Mouse (Mus musculus): ENCODE data around the gene Zfp131. TPM values are rescaled to one million over a fixed set of nuclear protein-coding genes. Genes with fewer than 3 reads are reported as not detected.

The Zfp131 gene
- polyA plus RNA-seq, 1 experiment from 2014 or later, result 30.0 TPM

- ATAC-seq, result no peak
- WGBS, result 84% methylated on average over 4 of the region's 4 CpGs
- Histone ChIP-seq H3K9ac (no peak overlapping the region), H3K4me2 (replicated peaks) (no peak overlapping the region), H3K4me3 (replicated peaks) (no peak overlapping the region), H3K36me3 (no peaks in the 10 kb centered on the region), H3K4me1 (replicated peaks) (no peaks in the 10 kb centered on the region), H3K9me3 (no peaks in the 10 kb centered on the region), H3K27ac (no peak overlapping the region), H3K27me3 (replicated peaks) (no peaks in the 10 kb centered on the region)
Measured at GRCm38 (mm10) chr13:119746930-119747329, 43.8 kb downstream of the Zfp131 start.

- no peaks in the 10 kb centered on the region for H3K9me3 ChIP-seq
- no peak overlapping the region for H3K27ac ChIP-seq
- no peaks in the 10 kb centered on the region for H3K36me3 ChIP-seq
- no peak overlapping the region for H3K4me3 ChIP-seq (replicated peaks)
- no peaks in the 10 kb centered on the region for H3K4me1 ChIP-seq (replicated peaks)
- H3K9ac ChIP-seq, result no peak overlapping the region
- no peak overlapping the region for H3K4me2 ChIP-seq (replicated peaks)
- H3K27me3 ChIP-seq (replicated peaks), result no peaks in the 10 kb centered on the region
- WGBS, result 75% methylated on average over 3 of the region's 3 CpGs
- no peak for ATAC-seq
Measured at GRCm38 (mm10) chr13:119743470-119743869, 47.2 kb downstream of the Zfp131 start.

GRCm38 (mm10) chr13:119742711-119743415 is 47.8 kb downstream of the Zfp131 start:
- Histone ChIP-seq H3K27ac (no peak overlapping the region), H3K4me2 (replicated peaks) (no peak overlapping the region), H3K9ac (no peak overlapping the region), H3K4me1 (replicated peaks) (no peaks in the 10 kb centered on the region), H3K36me3 (no peaks in the 10 kb centered on the region), H3K4me3 (replicated peaks) (no peak overlapping the region), H3K27me3 (replicated peaks) (no peaks in the 10 kb centered on the region), H3K9me3 (no peaks in the 10 kb centered on the region)
- 80% methylated on average over 6 of the region's 6 CpGs for WGBS
- no peak for ATAC-seq

- Histone ChIP-seq H3K27me3 (replicated peaks) (no peaks in the 10 kb centered on the region), H3K36me3 (no peaks in the 10 kb centered on the region), H3K27ac (no peak overlapping the region), H3K4me2 (replicated peaks) (peak overlapping the region; percentile 56), H3K4me3 (replicated peaks) (peak overlapping the region; percentile 14; the same call in 1 of the 2 replicates), H3K9me3 (no peaks in the 10 kb centered on the region), H3K9ac (no peak overlapping the region), H3K4me1 (replicated peaks) (no peaks in the 10 kb centered on the region)
- no peak for ATAC-seq
- 13% methylated on average over 19 of the region's 19 CpGs for WGBS
Measured at GRCm38 (mm10) chr13:119741390-119742237, 49.1 kb downstream of the Zfp131 start.

- ATAC-seq, result no peak
- 59% methylated on average over 6 of the region's 6 CpGs for WGBS
- no peaks in the 10 kb centered on the region for H3K36me3 ChIP-seq
- no peak overlapping the region for H3K9ac ChIP-seq
- H3K27me3 ChIP-seq (replicated peaks), result no peaks in the 10 kb centered on the region
- no peak overlapping the region for H3K4me2 ChIP-seq (replicated peaks)
- H3K4me1 ChIP-seq (replicated peaks), result no peaks in the 10 kb centered on the region
- no peak overlapping the region for H3K27ac ChIP-seq
- no peak overlapping the region for H3K4me3 ChIP-seq (replicated peaks)
- no peaks in the 10 kb centered on the region for H3K9me3 ChIP-seq
Measured at GRCm38 (mm10) chr13:119731448-119731847, 59.2 kb downstream of the Zfp131 start.

- ATAC-seq, result no peak
- WGBS, result 86% methylated on average over 7 of the region's 7 CpGs
- H3K9ac ChIP-seq, result no peak overlapping the region
- H3K4me2 ChIP-seq (replicated peaks), result no peak overlapping the region
- no peaks in the 10 kb centered on the region for H3K27me3 ChIP-seq (replicated peaks)
- no peak overlapping the region for H3K4me3 ChIP-seq (replicated peaks)
- no peaks in the 10 kb centered on the region for H3K36me3 ChIP-seq
- H3K9me3 ChIP-seq, result no peaks in the 10 kb centered on the region
- H3K4me1 ChIP-seq (replicated peaks), result no peaks in the 10 kb centered on the region
- no peak overlapping the region for H3K27ac ChIP-seq
Measured at GRCm38 (mm10) chr13:119729406-119729805, 61.3 kb downstream of the Zfp131 start.

- no peak for ATAC-seq
- WGBS, result 72% methylated on average over 26 of the region's 26 CpGs
- no peak overlapping the region for H3K4me3 ChIP-seq (replicated peaks)
Measured at GRCm38 (mm10) chr13:119727608-119728387, 62.9 kb downstream of the Zfp131 start.

GRCm38 (mm10) chr13:119724541-119724940 is 66.1 kb downstream of the Zfp131 start:
- no peaks in the 10 kb centered on the region for H3K27me3 ChIP-seq (replicated peaks)
- WGBS, result 80% methylated on average over 7 of the region's 7 CpGs
- H3K9ac ChIP-seq, result no peak overlapping the region
- no peaks in the 10 kb centered on the region for H3K36me3 ChIP-seq
- no peaks in the 10 kb centered on the region for H3K9me3 ChIP-seq
- H3K4me1 ChIP-seq (replicated peaks), result no peaks in the 10 kb centered on the region
- no peak for ATAC-seq
- no peak overlapping the region for H3K27ac ChIP-seq
- no peak overlapping the region for H3K4me2 ChIP-seq (replicated peaks)
- no peak overlapping the region for H3K4me3 ChIP-seq (replicated peaks)

More at GRCm38 (mm10) chr13:119727608-119728387, 62.9 kb downstream of the Zfp131 start:
- no peak overlapping the region for H3K9ac ChIP-seq
- no peaks in the 10 kb centered on the region for H3K9me3 ChIP-seq
- H3K4me1 ChIP-seq (replicated peaks), result no peaks in the 10 kb centered on the region
- no peak overlapping the region for H3K27ac ChIP-seq
- H3K4me2 ChIP-seq (replicated peaks), result no peak overlapping the region
- no peaks in the 10 kb centered on the region for H3K27me3 ChIP-seq (replicated peaks)
- H3K36me3 ChIP-seq, result no peaks in the 10 kb centered on the region

GRCm38 (mm10) chr13:119723368-119723767 is 67.3 kb downstream of the Zfp131 start:
- no peak overlapping the region for H3K4me2 ChIP-seq (replicated peaks)
- WGBS, result 74% methylated on average over 5 of the region's 5 CpGs
- no peak overlapping the region for H3K27ac ChIP-seq
- no peaks in the 10 kb centered on the region for H3K9me3 ChIP-seq
- H3K27me3 ChIP-seq (replicated peaks), result no peaks in the 10 kb centered on the region
- no peak overlapping the region for H3K4me3 ChIP-seq (replicated peaks)
- no peaks in the 10 kb centered on the region for H3K36me3 ChIP-seq
- no peak overlapping the region for H3K9ac ChIP-seq
- no peaks in the 10 kb centered on the region for H3K4me1 ChIP-seq (replicated peaks)
- no peak for ATAC-seq

GRCm38 (mm10) chr13:119722447-119722846 is 68.2 kb downstream of the Zfp131 start:
- no peak for ATAC-seq
- Histone ChIP-seq H3K27me3 (replicated peaks) (no peaks in the 10 kb centered on the region), H3K4me3 (replicated peaks) (no peak overlapping the region), H3K9me3 (no peaks in the 10 kb centered on the region), H3K4me2 (replicated peaks) (no peak overlapping the region), H3K9ac (no peak overlapping the region), H3K36me3 (no peaks in the 10 kb centered on the region), H3K27ac (no peak overlapping the region), H3K4me1 (replicated peaks) (no peaks in the 10 kb centered on the region)
- 76% methylated on average over 3 of the region's 3 CpGs for WGBS

GRCm38 (mm10) chr13:119716105-119716504 is 74.6 kb downstream of the Zfp131 start:
- Histone ChIP-seq H3K4me1 (replicated peaks) (no peaks in the 10 kb centered on the region), H3K36me3 (no peaks in the 10 kb centered on the region), H3K9me3 (no peaks in the 10 kb centered on the region), H3K4me2 (replicated peaks) (no peak overlapping the region), H3K9ac (no peak overlapping the region), H3K27ac (no peak overlapping the region), H3K27me3 (replicated peaks) (no peaks in the 10 kb centered on the region), H3K4me3 (replicated peaks) (no peak overlapping the region)
- WGBS, result 86% methylated on average over 2 of the region's 2 CpGs
- ATAC-seq, result no peak

All from intestine, embryonic 15.5 days (tissue).